Mouse (Mus musculus) thymus, adult 2 months (tissue): Measurements from ENCODE around the gene Krtap1-4. TPM values are rescaled to one million over a fixed set of nuclear protein-coding genes. Genes with fewer than 3 reads are reported as not detected.

Source experiments
- DNase-seq: peaks from one replicate; pipeline ENCODE4 v3.0.0; 2021
- H3K27ac ChIP-seq: fragments of 200-500 bp; 2 replicates; pipeline ENCODE4 v1.5.1; 2012; ENCODE audit warnings: low read length, control low read depth; ENCODE audit not compliant: control insufficient read depth, insufficient read depth
- H3K27me3 ChIP-seq: fragments of 200-500 bp; 2 replicates; pipeline ENCODE4 v1.6.1; 2012; ENCODE audit warnings: mild to moderate bottlenecking, low read length, moderate library complexity, mixed read lengths; ENCODE audit not compliant: control insufficient read depth, insufficient read depth
- H3K36me3 ChIP-seq: fragments of 200-500 bp; 2 replicates; pipeline ENCODE4 v1.6.1; 2012; ENCODE audit warnings: mild to moderate bottlenecking, low read length, moderate library complexity; ENCODE audit not compliant: control insufficient read depth, insufficient read depth
- H3K4me1 ChIP-seq: fragments of 200-500 bp; replicated peaks from 2 replicates; pipeline ENCODE4 v1.6.1; 2012; ENCODE audit warnings: low read length; ENCODE audit not compliant: control insufficient read depth, insufficient read depth
- H3K4me3 ChIP-seq: fragments of 200-500 bp; 2 replicates; pipeline ENCODE4 v1.5.1; 2012; ENCODE audit warnings: mild to moderate bottlenecking, low read length, control low read depth, moderate library complexity; ENCODE audit not compliant: control insufficient read depth, insufficient read depth
- CTCF ChIP-seq: fragments of 200-500 bp; IDR thresholded peaks from 2 replicates; pipeline ENCODE4 v1.5.1; 2012; ENCODE audit warnings: mild to moderate bottlenecking, control low read depth, low read length, moderate library complexity, borderline replicate concordance; ENCODE audit not compliant: control insufficient read depth, poor library complexity, insufficient read depth; ENCODE audit errors: extremely low read depth
- POLR2A ChIP-seq: fragments of 200-500 bp; IDR thresholded peaks from 2 replicates; pipeline ENCODE4 v1.6.1; 2012; ENCODE audit warnings: mild to moderate bottlenecking, low read length, control low read depth, moderate library complexity; ENCODE audit not compliant: control insufficient read depth, poor library complexity, insufficient read depth; ENCODE audit errors: extremely low read depth
- WGBS: fragments of 180-500 bp; shearing (Covaris S2); methylation state at CpG from one replicate; pipeline ENCODE4 v1.1.7; 2018; 5-methylcytosine and 5-hydroxymethylcytosine counted together
- polyA plus RNA-seq: library from polyadenylated mRNA; depleted of rRNA; stranded (reverse); fragments of >200 nt; gene quantifications from 2 replicates; pipeline ENCODE4 v1.2.3, GENCODE M21; 2012

The Krtap1-4 gene
- polyA plus RNA-seq, 1 experiment: not detected

GRCm38 (mm10) chr11:99566530-99566929, 16.9 kb downstream of the Krtap1-4 start, which contains the start of gene Krtap3-1:
Krtap3-1 (minus strand) TSS chr11:99566630.
- Histone ChIP-seq H3K4me1 (no peaks in the 10 kb centered on the region), H3K4me3 (no peak within 1 kb of the TSS), H3K27me3 (no peaks in the 10 kb centered on the region), H3K36me3 (no peaks in the 10 kb centered on the region), H3K27ac (no peak within 1 kb of the TSS)
- WGBS: 89% methylated on average over 7 of the region's 7 CpGs
- DNase-seq: no peak
- no peak for TF ChIP-seq POLR2A
- TF ChIP-seq CTCF: no peak

- H3K27me3 ChIP-seq: no peaks in the 10 kb centered on the region
- WGBS: 91% methylated on average over 6 of the region's 6 CpGs
- H3K4me1 ChIP-seq: no peaks in the 10 kb centered on the region
- DNase-seq: no peak
- no peak overlapping the region for H3K27ac ChIP-seq
- TF ChIP-seq CTCF (no peak), POLR2A (no peak)
- no peak overlapping the region for H3K4me3 ChIP-seq
- no peaks in the 10 kb centered on the region for H3K36me3 ChIP-seq
These were observed 20.9 kb downstream of the Krtap1-4 start for GRCm38 (mm10) chr11:99562580-99562979.

- H3K4me3 ChIP-seq: no peak within 1 kb of the TSS
- H3K36me3 ChIP-seq: no peaks in the 10 kb centered on the region
- H3K4me1 ChIP-seq: no peaks in the 10 kb centered on the region
- H3K27me3 ChIP-seq: no peaks in the 10 kb centered on the region
- TF ChIP-seq CTCF (no peak), POLR2A (no peak)
- 94% methylated on average over 9 of the region's 9 CpGs for WGBS
- no peak for DNase-seq
- H3K27ac ChIP-seq: no peak within 1 kb of the TSS
These were observed 24.1 kb downstream of the Krtap1-4 start, which contains the start of gene Gm11939 for GRCm38 (mm10) chr11:99559366-99559765. Gm11939 (minus strand) TSS chr11:99559466.

- Histone ChIP-seq H3K4me1 (no peaks in the 10 kb centered on the region), H3K4me3 (no peak overlapping the region), H3K27ac (no peak overlapping the region), H3K27me3 (no peaks in the 10 kb centered on the region), H3K36me3 (no peaks in the 10 kb centered on the region)
- 91% methylated on average over 3 of the region's 3 CpGs for WGBS
- no peak for TF ChIP-seq CTCF
- no peak for TF ChIP-seq POLR2A
- no peak for DNase-seq
These were observed 25.3 kb downstream of the Krtap1-4 start for GRCm38 (mm10) chr11:99557976-99558745.

- no peak for DNase-seq
- Histone ChIP-seq H3K4me1 (no peaks in the 10 kb centered on the region), H3K4me3 (no peak within 1 kb of the TSS), H3K36me3 (no peaks in the 10 kb centered on the region), H3K27me3 (no peaks in the 10 kb centered on the region), H3K27ac (no peak within 1 kb of the TSS)
- no peak for TF ChIP-seq POLR2A
- no peak for TF ChIP-seq CTCF
- 84% methylated on average over 2 of the region's 2 CpGs for WGBS
These were observed 26.7 kb downstream of the Krtap1-4 start, which contains the start of gene Krtap3-2 for GRCm38 (mm10) chr11:99556753-99557152. Krtap3-2 (minus strand) TSS chr11:99556853.

- 95% methylated on average over 2 of the region's 2 CpGs for WGBS
- DNase-seq: no peak
These were observed 27.3 kb downstream of the Krtap1-4 start for GRCm38 (mm10) chr11:99556195-99556594.

GRCm38 (mm10) chr11:99550765-99551164, 32.7 kb downstream of the Krtap1-4 start, which contains the start of gene Krtap3-3:
Krtap3-3 (minus strand) TSS chr11:99550865.
- Histone ChIP-seq H3K4me1 (no peaks in the 10 kb centered on the region), H3K27me3 (no peaks in the 10 kb centered on the region), H3K27ac (no peak within 1 kb of the TSS), H3K36me3 (no peaks in the 10 kb centered on the region), H3K4me3 (no peak within 1 kb of the TSS)
- TF ChIP-seq POLR2A (no peak), CTCF (no peak)
- DNase-seq: no peak
- 66% methylated on average over 4 of the region's 4 CpGs for WGBS

More at GRCm38 (mm10) chr11:99556195-99556594, 27.3 kb downstream of the Krtap1-4 start:
- Histone ChIP-seq H3K36me3 (no peaks in the 10 kb centered on the region), H3K4me3 (no peak overlapping the region), H3K4me1 (no peaks in the 10 kb centered on the region), H3K27ac (no peak overlapping the region), H3K27me3 (no peaks in the 10 kb centered on the region)
- no peak for TF ChIP-seq POLR2A
- TF ChIP-seq CTCF: no peak
